Mouse (Mus musculus) G1E (cell line): Measurements from ENCODE around the gene Pde4d. TPM values are rescaled to one million over a fixed set of nuclear protein-coding genes. Genes with fewer than 3 reads are reported as not detected.

Experiments used
- ATAC-seq: 2 replicates; pipeline ENCODE4 v1.8.0; 2016; ENCODE audit warnings: mild to moderate bottlenecking; ENCODE audit not compliant: insufficient number of reproducible peaks, poor library complexity, low FRiP score, severe bottlenecking; ENCODE audit errors: extremely low read depth
- DNase-seq: peaks from one replicate; pipeline ENCODE4 v3.0.0; 2012; ENCODE audit warnings: low spot score
- H3K27me3 ChIP-seq: 2 replicates; pipeline ENCODE4 v1.6.1; 2012; ENCODE audit warnings: mild to moderate bottlenecking, low read length, inconsistent platforms; ENCODE audit not compliant: insufficient read depth
- H3K36me3 ChIP-seq: replicated peaks from 2 replicates; pipeline ENCODE3; 2012; ENCODE audit warnings: mild to moderate bottlenecking, inconsistent platforms
- H3K4me1 ChIP-seq: 2 replicates; pipeline ENCODE4 v1.6.1; 2012; ENCODE audit warnings: low read depth, low read length, inconsistent platforms, mixed read lengths; ENCODE audit not compliant: insufficient read depth
- H3K4me3 ChIP-seq: 2 replicates; pipeline ENCODE4 v1.5.1; 2012; ENCODE audit warnings: low read depth, mild to moderate bottlenecking, inconsistent platforms, low read length, moderate library complexity, mixed read lengths
- H3K9me3 ChIP-seq: replicated peaks from 2 replicates; pipeline ENCODE4 v1.6.1; 2012; ENCODE audit warnings: inconsistent platforms
- CTCF ChIP-seq: IDR thresholded peaks from 2 replicates; pipeline ENCODE4 v1.5.1; 2012; ENCODE audit warnings: low read depth, low read length, inconsistent platforms, mixed read lengths
- GATA1 ChIP-seq: IDR thresholded peaks from 2 replicates; pipeline ENCODE4 v1.6.1; 2012; ENCODE audit warnings: borderline replicate concordance, low read length, inconsistent platforms, mixed read lengths
- GATA2 ChIP-seq: IDR thresholded peaks from 2 replicates; pipeline ENCODE4 v1.6.1; 2012; ENCODE audit warnings: low read depth, low read length, inconsistent platforms, borderline replicate concordance
- POLR2AphosphoS5 ChIP-seq: IDR thresholded peaks from 2 replicates; pipeline ENCODE4 v1.6.1; 2012; ENCODE audit warnings: low read depth, low read length, inconsistent platforms; ENCODE audit not compliant: insufficient replicate concordance
- TAL1 ChIP-seq: conservative IDR thresholded peaks from 2 replicates; pipeline ENCODE4 v1.6.1; 2012; ENCODE audit warnings: low read depth, low read length, inconsistent platforms, mixed read lengths
- polyA plus RNA-seq: library from polyadenylated mRNA; stranded (reverse); fragments of >175 nt; gene quantifications from 2 replicates; pipeline ENCODE4 v1.2.3, GENCODE M21; 2012
- total RNA-seq, 2 experiments: library from RNA; stranded (forward) in 1 of 2; stranded (reverse) in 1 of 2; fragments of 200-1000 nt in 1 of 2; fragments of >200 nt in 1 of 2; fragmentation: Nextera tagmentation in 1 of 2; gene quantifications; 2 replicates each; pipeline ENCODE4 v1.2.3; 2014 to 2017

Gene Pde4d
- total and polyA plus RNA-seq, 3 experiments: 8.2 to 124 (median 22.6) TPM

GRCm38 (mm10) chr13:109809646-109810045 is 1359.9 kb downstream of the Pde4d start:
- TF ChIP-seq TAL1: no peak
- no peak for TF ChIP-seq POLR2AphosphoS5
- TF ChIP-seq GATA2: no peak
- TF ChIP-seq CTCF: no peak
- TF ChIP-seq GATA1: no peak
- no peak overlapping the region for H3K4me3 ChIP-seq
- no peaks in the 10 kb centered on the region for H3K9me3 ChIP-seq

GRCm38 (mm10) chr13:109813924-109814323 is 1364.2 kb downstream of the Pde4d start:
- ATAC-seq: no peak
- H3K36me3 ChIP-seq: peaks cover 53% of the 10 kb centered on the region
- H3K27me3 ChIP-seq: no peaks in the 10 kb centered on the region
- H3K4me1 ChIP-seq: peaks cover 30% of the 10 kb centered on the region
- TF ChIP-seq POLR2AphosphoS5 (no peak), TAL1 (no peak), GATA2 (no peak)
- DNase-seq: no peak
- H3K4me3 ChIP-seq: no peak overlapping the region
- H3K9me3 ChIP-seq: no peaks in the 10 kb centered on the region

More at GRCm38 (mm10) chr13:109809646-109810045, 1359.9 kb downstream of the Pde4d start:
- H3K36me3 ChIP-seq: peaks cover 44% of the 10 kb centered on the region
- no peak for ATAC-seq
- DNase-seq: no peak
- no peaks in the 10 kb centered on the region for H3K27me3 ChIP-seq
- H3K4me1 ChIP-seq: peaks cover 64% of the 10 kb centered on the region

- Histone ChIP-seq H3K27me3 (no peaks in the 10 kb centered on the region), H3K4me1 (peaks cover 59% of the 10 kb centered on the region), H3K36me3 (peaks cover 35% of the 10 kb centered on the region), H3K4me3 (no peak overlapping the region), H3K9me3 (no peaks in the 10 kb centered on the region)
- ATAC-seq: no peak
- DNase-seq: no peak
- TF ChIP-seq CTCF (no peak), GATA1 (no peak), POLR2AphosphoS5 (no peak), TAL1 (no peak), GATA2 (no peak)
Measured at GRCm38 (mm10) chr13:109819071-109819470, 1369.3 kb downstream of the Pde4d start.

GRCm38 (mm10) chr13:109820141-109820540 is 1370.4 kb downstream of the Pde4d start:
- ATAC-seq (no peak), DNase-seq (no peak)
- peaks cover 34% of the 10 kb centered on the region for H3K36me3 ChIP-seq
- peaks cover 65% of the 10 kb centered on the region for H3K4me1 ChIP-seq
- H3K9me3 ChIP-seq: no peaks in the 10 kb centered on the region
- no peak for TF ChIP-seq GATA1
- no peak for TF ChIP-seq GATA2
- TF ChIP-seq TAL1: no peak
- TF ChIP-seq POLR2AphosphoS5: no peak
- no peak for TF ChIP-seq CTCF
- H3K27me3 ChIP-seq: no peaks in the 10 kb centered on the region
- H3K4me3 ChIP-seq: no peak overlapping the region

- Histone ChIP-seq H3K36me3 (peaks cover 30% of the 10 kb centered on the region), H3K27me3 (no peaks in the 10 kb centered on the region), H3K4me3 (peak overlapping the region; percentile 20; the same call in 1 of the 2 replicates), H3K4me1 (peaks cover 65% of the 10 kb centered on the region), H3K9me3 (no peaks in the 10 kb centered on the region)
- ATAC-seq (no peak), DNase-seq (no peak)
- TF ChIP-seq CTCF: no peak
- no peak for TF ChIP-seq TAL1
- no peak for TF ChIP-seq POLR2AphosphoS5
- no peak for TF ChIP-seq GATA1
- TF ChIP-seq GATA2: no peak
Measured at GRCm38 (mm10) chr13:109820866-109821265, 1371.1 kb downstream of the Pde4d start.

GRCm38 (mm10) chr13:109821725-109822412 is 1372.1 kb downstream of the Pde4d start:
- Histone ChIP-seq H3K4me1 (peaks cover 68% of the 10 kb centered on the region), H3K36me3 (peaks cover 27% of the 10 kb centered on the region), H3K9me3 (no peaks in the 10 kb centered on the region), H3K4me3 (peak overlapping the region; percentile 54; the same call in 1 of the 2 replicates), H3K27me3 (no peaks in the 10 kb centered on the region)
- DNase-seq: peak; percentile 32
- TF ChIP-seq CTCF (no peak), POLR2AphosphoS5 (no peak), TAL1 (no peak), GATA2 (no peak), GATA1 (no peak)
- peak; percentile 58 for ATAC-seq
